Mouse (Mus musculus): ENCODE measurements around the gene Astn2.

Gene Astn2

DNA sequence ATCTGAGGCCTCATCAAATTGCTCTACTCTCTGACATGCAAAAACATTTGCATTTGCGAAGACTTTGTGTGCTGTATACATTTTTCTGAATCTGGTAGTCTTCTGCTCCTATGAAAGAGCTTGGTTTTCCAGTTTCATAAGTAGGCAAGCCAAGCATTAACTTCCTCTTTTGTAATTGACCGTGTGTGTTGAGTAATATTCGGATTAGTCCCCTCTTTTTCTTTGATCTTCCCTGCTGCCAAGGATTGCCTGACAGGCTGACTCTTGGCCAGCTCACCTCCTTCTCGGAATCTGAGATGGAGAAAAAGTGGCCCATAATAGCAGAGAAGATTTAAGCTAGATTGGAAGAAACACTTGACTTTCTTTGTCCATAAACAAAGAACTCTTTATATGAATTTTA is 838.9 kb downstream of the Astn2 start:
- no peak for DNase-seq (ENCODE audit: low spot score)

DNA sequence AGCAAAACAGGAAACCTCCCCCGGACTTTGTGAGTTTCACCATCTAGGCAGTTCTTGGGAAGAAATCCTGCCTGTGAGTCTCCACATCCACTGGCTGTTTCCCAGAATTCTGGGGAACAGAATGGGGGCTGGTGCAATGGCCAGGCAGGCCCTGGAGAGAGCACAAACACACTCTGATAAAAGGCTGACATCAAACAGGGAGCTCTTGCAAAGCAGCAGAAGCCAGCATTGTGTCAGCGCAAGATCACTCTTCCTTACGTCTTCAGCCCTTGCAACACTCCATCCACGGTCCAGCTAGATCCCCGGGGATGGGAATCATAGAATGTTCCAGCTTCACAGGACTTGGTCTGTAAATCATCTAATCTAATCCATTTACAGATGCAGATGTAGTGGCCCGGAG is 855.9 kb downstream of the Astn2 start:
- DNase-seq (ENCODE audit: low spot score), result no peak

DNA sequence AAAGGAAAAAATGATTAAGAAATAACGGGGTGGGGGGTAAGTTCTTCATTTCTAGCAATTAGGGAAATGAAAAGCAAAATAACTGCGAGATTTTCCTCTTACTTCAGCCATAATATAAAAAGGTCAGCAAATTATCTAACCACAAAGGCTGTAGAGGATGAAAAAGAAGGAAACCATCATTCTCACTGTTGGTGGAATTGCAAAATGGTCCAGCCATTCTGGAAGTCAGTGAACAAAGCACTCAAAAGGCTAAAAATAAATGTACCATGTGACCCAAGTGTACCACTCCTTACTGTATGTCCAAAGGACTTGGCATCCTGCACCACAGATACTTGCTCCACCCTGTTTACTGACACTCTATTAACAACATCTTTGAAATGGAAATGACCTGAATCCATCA is 858.8 kb downstream of the Astn2 start:
- no peak for DNase-seq (ENCODE audit: low spot score)

DNA sequence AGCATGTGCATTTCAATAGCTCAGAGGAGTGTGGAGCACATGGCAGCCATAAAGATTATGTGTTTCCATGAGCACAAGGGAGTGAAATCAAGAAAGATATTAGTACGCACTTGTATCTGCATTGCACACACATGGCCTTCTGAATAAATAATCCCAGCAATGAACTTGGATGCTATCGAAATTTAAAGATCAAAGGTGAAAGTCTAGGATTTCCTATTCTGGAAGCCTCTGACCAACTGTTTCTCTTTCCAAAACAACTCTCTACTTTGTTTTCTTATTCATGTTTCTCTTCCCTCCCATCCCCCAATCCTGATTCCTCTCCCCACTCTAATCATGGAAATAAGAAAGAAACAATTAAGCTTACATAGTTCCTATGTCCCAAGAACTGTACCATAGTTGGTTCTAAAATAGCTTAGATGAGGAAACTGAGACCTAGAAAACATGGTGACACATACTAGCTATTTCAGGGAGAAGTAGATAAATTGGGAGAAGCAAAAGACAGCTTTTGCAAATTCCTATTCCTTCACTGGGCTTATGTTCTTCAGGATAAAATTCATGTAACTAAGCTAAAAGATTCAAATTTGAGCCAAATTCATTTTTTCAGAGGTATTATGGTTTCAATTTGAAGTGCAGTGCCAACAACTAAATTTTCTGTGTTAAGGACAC is 872.2 kb downstream of the Astn2 start:
- DNase-seq (ENCODE audit: low spot score), result no peak

- DNase-seq (ENCODE audit: low spot score), result no peak
Observed at GRCm38 (mm10) chr4:65531621-65532020, 872.8 kb downstream of the Astn2 start.

- no peak for DNase-seq (ENCODE audit: low spot score)
Observed at GRCm38 (mm10) chr4:65530901-65531300, 873.5 kb downstream of the Astn2 start.

GRCm38 (mm10) chr4:65508101-65508500 is 896.3 kb downstream of the Astn2 start:
- DNase-seq (ENCODE audit: low spot score), result peak; percentile 48

- no peak for DNase-seq (ENCODE audit: low spot score)
Observed at GRCm38 (mm10) chr4:65506870-65507269, 897.5 kb downstream of the Astn2 start.

- DNase-seq (ENCODE audit: low spot score), result peak; percentile 84
Observed at GRCm38 (mm10) chr4:65496463-65496834, 908.0 kb downstream of the Astn2 start.

DNA sequence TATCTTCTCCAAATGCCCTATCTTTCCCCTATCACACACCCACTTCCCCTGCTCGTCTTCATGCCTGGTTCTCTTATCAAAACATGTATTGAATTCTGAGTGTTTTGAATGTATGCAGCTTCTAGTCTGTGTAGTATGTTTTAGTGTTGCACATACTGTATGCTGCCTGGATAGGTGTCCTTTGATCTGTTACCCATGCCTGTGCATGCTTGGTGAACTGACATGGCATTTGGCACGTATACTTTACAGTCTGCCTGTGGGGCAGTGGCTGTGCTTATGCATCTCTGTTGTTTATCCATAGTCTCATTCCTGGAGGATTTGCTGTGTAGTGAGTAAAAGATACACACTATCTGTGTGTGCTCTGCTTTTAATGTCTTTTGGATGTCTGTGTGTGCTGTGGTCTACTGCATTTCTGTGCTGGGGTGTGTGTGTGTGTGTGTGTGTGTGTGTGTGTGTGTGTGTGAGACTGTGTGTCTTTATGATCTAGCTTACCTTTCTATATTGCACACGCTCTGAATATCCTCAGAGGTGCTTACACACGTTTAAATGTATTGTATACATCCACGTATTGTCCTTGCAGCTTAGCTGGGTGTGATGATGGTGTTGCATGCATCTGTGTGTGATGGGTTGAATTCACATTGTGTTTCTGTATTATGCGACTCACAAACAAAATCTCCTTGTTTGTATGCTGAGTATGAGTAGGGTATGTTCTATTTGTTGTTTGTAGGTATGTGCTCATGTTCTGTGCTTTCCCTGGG is 908.5 kb downstream of the Astn2 start:
- DNase-seq (ENCODE audit: low spot score), result no peak

- no peak for DNase-seq (ENCODE audit: low spot score)
Observed at GRCm38 (mm10) chr4:65491541-65491940, 912.9 kb downstream of the Astn2 start.

- no peak for DNase-seq (ENCODE audit: low spot score)
Observed at GRCm38 (mm10) chr4:65489711-65490110, 914.7 kb downstream of the Astn2 start.

- peak; percentile 56 for DNase-seq (ENCODE audit: low spot score)
Observed at GRCm38 (mm10) chr4:65481632-65482031, 922.8 kb downstream of the Astn2 start.

- peak; percentile 53 for DNase-seq (ENCODE audit: low spot score)
Observed at GRCm38 (mm10) chr4:65477106-65477505, 927.3 kb downstream of the Astn2 start.

DNA sequence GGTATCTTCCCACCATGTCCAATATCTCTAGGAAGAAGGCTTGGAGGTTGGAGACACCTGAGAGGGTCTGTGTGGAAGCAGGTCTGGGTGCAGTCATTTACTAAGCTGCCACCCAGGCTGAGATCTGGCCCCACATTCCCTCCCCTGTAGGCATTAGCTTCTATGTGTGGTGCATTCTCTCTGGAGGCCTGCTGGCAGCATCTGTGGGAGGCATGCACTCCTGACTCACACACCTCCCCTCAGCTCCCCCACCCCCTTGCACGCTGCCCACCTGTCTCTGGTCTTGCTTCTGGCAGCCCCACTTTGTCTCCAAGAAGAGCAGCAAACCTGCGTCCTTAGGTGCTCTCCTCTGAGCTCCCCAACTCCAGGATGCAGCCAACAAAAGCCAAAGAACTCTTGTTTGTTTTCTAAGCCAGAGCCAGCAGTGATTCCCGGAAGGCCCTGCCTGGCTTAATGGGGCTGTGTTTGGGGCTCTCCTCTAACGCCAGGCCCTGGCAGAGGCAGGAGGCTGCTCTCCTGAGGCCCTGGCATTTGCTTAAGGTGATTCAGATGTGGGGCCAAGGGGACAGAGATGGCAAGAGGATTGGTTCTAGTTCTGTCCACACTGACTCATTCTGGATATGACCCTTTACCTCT is 928.4 kb downstream of the Astn2 start:
- DNase-seq (ENCODE audit: low spot score), result no peak

DNA sequence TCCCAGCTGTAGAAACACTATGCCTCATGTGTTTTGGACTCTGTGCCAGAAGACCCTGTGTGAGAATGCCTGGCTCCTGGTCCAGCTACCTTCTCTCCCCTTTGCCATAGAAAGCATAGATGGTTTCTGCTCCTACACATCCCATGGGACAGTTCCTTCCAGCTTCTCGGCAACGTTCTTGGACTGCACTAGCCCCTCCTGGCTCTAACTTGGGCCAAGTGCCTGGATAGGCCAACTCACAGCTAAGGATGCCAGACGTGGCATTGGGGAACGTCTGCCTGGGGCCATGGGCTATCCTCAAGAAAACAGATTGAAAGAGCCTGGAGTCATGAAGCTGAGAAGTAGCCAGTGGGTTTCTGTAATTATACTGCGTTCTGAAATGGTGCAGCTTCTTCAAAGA is 931.3 kb downstream of the Astn2 start:
- no peak for DNase-seq (ENCODE audit: low spot score)

GRCm38 (mm10) chr4:65449171-65449570 is 955.2 kb downstream of the Astn2 start:
- peak; percentile 51 for DNase-seq (ENCODE audit: low spot score)

GRCm38 (mm10) chr4:65441746-65442145 is 962.7 kb downstream of the Astn2 start:
- no peak for DNase-seq (ENCODE audit: low spot score)

DNA sequence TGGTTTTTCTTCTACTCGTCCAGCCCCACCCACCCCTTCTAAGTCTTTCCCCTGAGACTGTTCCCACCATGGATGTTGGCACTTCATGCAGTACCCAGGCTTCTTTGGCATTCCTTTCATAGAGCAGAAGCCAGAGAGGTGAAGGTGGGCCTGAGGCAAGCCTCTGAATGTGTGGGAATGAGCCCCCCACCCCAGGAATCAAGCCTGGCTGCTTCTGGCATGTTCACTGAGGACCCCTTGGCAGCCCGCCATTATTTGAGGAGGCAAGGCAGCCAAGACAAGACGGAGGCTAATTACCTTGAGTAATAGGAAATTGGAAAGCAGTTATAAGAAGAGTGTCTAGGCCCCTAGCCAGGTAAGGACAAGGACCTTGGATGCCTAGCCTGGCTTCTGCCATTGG is 973.6 kb downstream of the Astn2 start:
- DNase-seq (ENCODE audit: low spot score), result peak; percentile 53

- no peak for DNase-seq (ENCODE audit: low spot score)
Observed at GRCm38 (mm10) chr4:65427480-65427879, 976.9 kb downstream of the Astn2 start.

GRCm38 (mm10) chr4:65426437-65426836 is 978.0 kb downstream of the Astn2 start:
- peak; percentile 43 for DNase-seq (ENCODE audit: low spot score)

DNA sequence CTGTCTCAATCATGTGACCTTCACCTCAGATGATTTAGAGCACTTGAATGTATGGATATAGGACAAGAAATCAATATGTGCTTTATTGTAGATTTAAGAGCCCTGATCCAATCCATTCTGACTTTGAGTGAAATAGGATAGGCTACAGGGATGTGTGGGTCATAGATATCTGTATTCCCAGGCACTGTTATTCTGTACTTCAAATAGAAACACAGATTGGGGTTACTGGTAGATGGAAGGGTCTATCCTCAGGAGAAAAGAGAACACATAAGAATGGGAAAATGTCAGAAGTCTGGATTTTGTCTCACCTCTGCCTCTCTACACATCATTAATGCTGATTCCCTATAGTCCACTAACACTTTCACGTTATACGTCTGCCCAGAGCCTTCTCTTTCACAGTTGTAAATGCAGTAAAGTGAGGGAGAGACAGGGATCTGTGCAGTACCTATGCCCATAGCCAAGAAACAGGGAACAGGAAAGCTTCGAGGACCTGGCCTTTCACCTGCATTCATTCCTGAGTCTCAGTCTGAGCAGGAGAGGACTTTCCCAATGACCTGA is 981.3 kb downstream of the Astn2 start:
- DNase-seq (ENCODE audit: low spot score), result no peak

DNA sequence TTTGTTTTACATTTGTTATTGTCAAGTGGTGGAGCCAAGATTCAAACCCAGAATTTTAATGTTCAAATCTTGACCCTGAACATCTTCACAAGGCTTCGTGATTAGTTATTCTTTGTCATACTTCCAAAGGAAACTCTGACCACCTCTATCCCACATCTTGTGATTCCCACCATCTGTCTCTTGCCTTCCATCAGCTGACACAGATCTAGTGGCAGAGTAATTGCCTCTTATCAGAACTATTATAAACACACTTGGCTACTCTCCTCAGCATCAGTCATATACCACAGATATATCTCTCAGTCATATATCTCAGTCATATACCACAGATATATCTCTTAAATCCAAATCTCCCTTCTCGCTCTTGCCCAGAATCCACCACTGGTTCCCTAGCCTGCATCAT is 983.1 kb downstream of the Astn2 start:
- no peak for DNase-seq (ENCODE audit: low spot score)

All from testis, postnatal 10 days (tissue).